Mouse (Mus musculus) C2C12 (cell line): Measurements from ENCODE around the gene Endov. TPM values are rescaled to one million over a fixed set of nuclear protein-coding genes. Genes with fewer than 3 reads are reported as not detected.

Source experiments
- H3K27me3 ChIP-seq: one replicate; pipeline ENCODE4 v1.6.1; 2011; ENCODE audit not compliant: control insufficient read depth, insufficient read depth, insufficient read length
- H3K36me3 ChIP-seq: one replicate; pipeline ENCODE4 v1.6.1; 2011; ENCODE audit not compliant: control insufficient read depth, insufficient read depth
- H3K4me3 ChIP-seq: one replicate; pipeline ENCODE4 v1.5.1; 2011; ENCODE audit warnings: mild to moderate bottlenecking, control low read depth; ENCODE audit not compliant: poor library complexity, insufficient read depth, severe bottlenecking
- H3K79me2 ChIP-seq: one replicate; pipeline ENCODE4 v1.6.1; 2011; ENCODE audit not compliant: control insufficient read depth, insufficient read depth
- H3K79me3 ChIP-seq: one replicate; pipeline ENCODE4 v1.6.1; 2011; ENCODE audit warnings: low read depth, control low read depth
- H3ac ChIP-seq: one replicate; pipeline ENCODE3; 2011; ENCODE audit warnings: low read depth; ENCODE audit not compliant: control insufficient read depth, insufficient read length
- CEBPB ChIP-seq: IDR thresholded peaks from one replicate; pipeline ENCODE4 v1.6.1; 2011; ENCODE audit warnings: low read depth, mild to moderate bottlenecking, control low read depth, moderate library complexity
- CTCF ChIP-seq: IDR thresholded peaks from one replicate; pipeline ENCODE4 v1.5.1; 2011; ENCODE audit not compliant: control insufficient read depth, insufficient read depth, insufficient read length
- FOSL1 ChIP-seq: IDR thresholded peaks from one replicate; pipeline ENCODE4 v1.8.0; 2011; ENCODE audit warnings: mild to moderate bottlenecking, low read length; ENCODE audit not compliant: poor library complexity, insufficient read depth, severe bottlenecking
- MAX ChIP-seq: IDR thresholded peaks from one replicate; pipeline ENCODE4 v1.6.1; 2011; ENCODE audit warnings: mild to moderate bottlenecking, control low read depth
- MYOD1 ChIP-seq: IDR thresholded peaks from one replicate; pipeline ENCODE4 v1.6.1; 2011; ENCODE audit warnings: low read depth; ENCODE audit not compliant: control insufficient read depth, insufficient read length
- MYOG ChIP-seq: IDR thresholded peaks from one replicate; pipeline ENCODE4 v1.6.1; 2011; ENCODE audit not compliant: control insufficient read depth, insufficient read length; ENCODE audit errors: extremely low read depth
- USF1 ChIP-seq: IDR thresholded peaks from one replicate; pipeline ENCODE4 v1.6.1; 2011; ENCODE audit warnings: low read depth, mild to moderate bottlenecking, control low read depth, moderate library complexity
- polyA plus RNA-seq: library from polyadenylated mRNA; unstranded; fragments of >200 nt; fragmentation: generic; extraction: Trizol; gene quantifications from one replicate; pipeline ENCODE4 v1.2.1, GENCODE M21; 2012; ENCODE audit warnings: missing spikeins

The Endov gene
- polyA plus RNA-seq, 1 experiment = 18.4 TPM

DNA sequence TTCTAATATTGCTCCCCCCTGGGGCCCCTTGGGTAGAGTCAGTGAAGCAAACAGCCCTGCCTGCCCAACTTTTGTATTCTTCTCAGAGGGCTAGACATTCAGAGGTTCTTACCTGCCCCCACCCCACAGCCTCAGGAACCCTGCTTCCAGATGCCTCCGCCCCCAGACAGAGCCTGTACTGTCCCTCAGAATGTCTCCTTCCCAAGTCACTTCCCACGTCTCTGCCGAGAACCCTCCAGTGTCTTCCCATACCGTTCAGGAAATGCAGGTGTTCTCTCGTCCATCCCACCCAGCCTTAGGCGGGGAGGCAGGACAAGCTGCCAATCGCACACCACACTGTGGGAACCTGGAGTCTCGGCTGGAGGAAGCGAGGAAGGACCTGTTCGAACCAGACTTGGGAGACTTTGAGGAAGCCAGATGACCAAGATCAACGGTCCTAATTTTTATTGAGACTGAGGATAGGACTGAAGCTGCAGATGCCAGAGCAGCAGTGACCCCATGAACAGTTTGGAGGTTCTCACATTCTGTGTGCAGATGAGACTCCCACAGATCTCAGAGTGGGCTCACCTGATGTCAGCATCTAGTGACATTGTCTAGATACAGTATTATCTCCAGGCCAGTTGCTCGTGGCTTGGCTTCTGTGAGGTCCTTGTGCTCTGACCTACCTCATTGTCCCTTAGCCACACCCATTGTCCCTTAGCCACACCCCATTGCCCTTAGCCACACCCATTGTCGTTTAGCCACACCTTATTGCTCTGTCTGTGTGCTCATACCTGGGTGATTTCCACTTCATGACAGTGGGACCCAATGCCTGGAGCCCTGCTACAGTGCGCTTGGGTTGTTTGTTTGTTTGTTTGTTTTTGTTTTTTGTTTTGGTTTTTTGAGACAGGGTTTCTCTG, 35.2 kb downstream of the Endov start:
- Histone ChIP-seq H3K36me3 (no peaks in the 10 kb centered on the region), H3ac (no peak overlapping the region), H3K79me2 (no peaks in the 10 kb centered on the region), H3K79me3 (no peaks in the 10 kb centered on the region), H3K4me3 (no peak overlapping the region), H3K27me3 (peaks cover 5% of the 10 kb centered on the region)
- TF ChIP-seq FOSL1 (no peak), CEBPB (no peak), MYOD1 (no peak), MAX (no peak), MYOG (no peak), USF1 (no peak), CTCF (no peak)

DNA sequence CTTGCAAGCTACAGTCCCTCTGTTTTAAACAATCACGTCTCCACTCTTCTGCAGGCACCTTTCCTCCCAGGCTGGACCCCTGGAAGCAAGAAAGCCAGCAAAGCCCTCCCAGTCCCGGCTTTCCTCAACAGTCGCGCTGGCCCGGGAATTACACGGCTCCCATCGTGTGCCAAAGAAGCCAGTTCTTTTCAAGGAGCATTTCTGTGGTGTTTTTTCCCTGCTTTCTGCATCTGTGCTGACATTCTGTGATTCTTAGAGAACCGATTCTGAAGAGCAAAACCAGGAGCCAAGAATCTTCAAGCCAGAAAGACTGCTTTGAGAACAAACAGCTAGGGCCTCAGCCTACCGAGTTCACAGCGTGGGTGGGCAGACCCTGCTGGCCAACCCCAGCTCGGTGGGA, 37.8 kb downstream of the Endov start:
- TF ChIP-seq CTCF (no peak), MYOD1 (no peak), CEBPB (no peak), FOSL1 (no peak), MYOG (no peak), USF1 (no peak), MAX (no peak)
- H3K79me3 ChIP-seq = no peaks in the 10 kb centered on the region
- H3K4me3 ChIP-seq = no peak overlapping the region
- no peaks in the 10 kb centered on the region for H3K36me3 ChIP-seq
- peaks cover 5% of the 10 kb centered on the region for H3K27me3 ChIP-seq
- H3K79me2 ChIP-seq = no peaks in the 10 kb centered on the region
- H3ac ChIP-seq = no peak overlapping the region

DNA sequence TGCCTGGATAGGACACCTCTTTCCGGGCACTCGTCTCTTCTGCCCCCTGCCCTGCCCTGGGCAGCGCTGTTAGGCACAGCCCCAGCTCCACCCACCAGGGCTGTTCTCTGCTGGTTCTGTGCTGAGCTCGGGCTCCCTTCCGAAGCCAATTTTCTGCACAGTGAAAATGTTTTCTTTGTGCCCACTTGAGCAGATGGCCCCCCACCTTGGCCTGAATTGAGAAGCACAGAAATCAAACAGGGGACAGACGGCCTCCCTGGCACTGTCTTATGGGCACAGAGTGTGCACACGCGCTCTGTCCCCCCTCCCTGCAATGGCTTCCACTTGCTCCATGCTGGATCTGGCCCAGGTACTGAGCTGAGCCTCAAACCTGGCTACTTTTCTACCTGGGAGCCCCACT, 41.3 kb downstream of the Endov start:
- Histone ChIP-seq H3K27me3 (peaks cover 8% of the 10 kb centered on the region), H3K36me3 (no peaks in the 10 kb centered on the region), H3K79me2 (no peaks in the 10 kb centered on the region), H3K79me3 (no peaks in the 10 kb centered on the region), H3ac (no peak overlapping the region), H3K4me3 (no peak overlapping the region)
- TF ChIP-seq USF1 (no peak), MAX (no peak), FOSL1 (no peak), MYOG (no peak), CTCF (no peak), CEBPB (no peak), MYOD1 (no peak)

DNA sequence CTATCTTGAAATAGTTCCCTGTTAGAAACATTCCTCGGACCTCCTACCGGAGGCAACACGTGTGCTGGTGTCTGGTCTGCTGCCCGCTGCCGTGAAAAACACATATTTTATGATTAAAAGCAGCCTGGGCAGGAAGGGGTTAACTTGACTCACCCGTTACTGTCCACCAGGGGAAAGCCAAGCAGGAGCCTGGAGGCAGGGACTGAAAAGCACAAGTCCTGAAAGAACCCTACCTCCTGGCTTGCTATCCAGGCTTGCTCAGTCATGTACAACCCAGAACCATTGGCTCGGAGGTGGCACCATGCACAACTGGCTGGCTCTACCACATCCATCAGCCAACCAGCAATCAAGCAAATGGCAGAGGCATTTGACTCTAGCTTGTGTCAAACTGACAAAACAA, 42.6 kb downstream of the Endov start:
- Histone ChIP-seq H3K79me3 (no peaks in the 10 kb centered on the region), H3ac (no peak overlapping the region), H3K4me3 (no peak overlapping the region), H3K27me3 (peaks cover 8% of the 10 kb centered on the region), H3K79me2 (no peaks in the 10 kb centered on the region), H3K36me3 (no peaks in the 10 kb centered on the region)
- TF ChIP-seq CTCF = no peak
- TF ChIP-seq MAX = no peak
- no peak for TF ChIP-seq FOSL1
- TF ChIP-seq MYOG = no peak
- no peak for TF ChIP-seq MYOD1
- no peak for TF ChIP-seq USF1
- TF ChIP-seq CEBPB = no peak

DNA sequence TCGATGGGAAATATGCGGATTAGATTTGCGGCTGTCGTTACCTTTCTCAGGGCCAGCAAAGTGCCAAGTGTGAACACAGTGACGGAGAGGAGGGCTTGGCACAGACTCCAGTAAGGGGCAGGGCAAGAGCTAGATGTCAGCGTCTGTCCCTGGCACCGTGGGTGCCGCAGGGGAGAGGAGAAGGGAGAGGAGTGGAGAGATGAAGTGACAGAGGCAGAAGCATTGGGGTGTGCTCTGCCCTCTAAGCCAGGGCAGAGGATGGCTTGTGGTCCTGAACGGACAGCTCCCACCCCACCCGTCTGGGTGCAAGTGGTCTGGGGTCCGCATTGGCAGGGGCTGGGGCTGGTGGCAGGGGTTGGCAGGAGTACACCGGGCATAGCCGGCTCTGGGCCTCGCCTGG, 48.8 kb downstream of the Endov start:
- Histone ChIP-seq H3ac (no peak overlapping the region), H3K79me2 (no peaks in the 10 kb centered on the region), H3K79me3 (no peaks in the 10 kb centered on the region), H3K27me3 (no peaks in the 10 kb centered on the region), H3K36me3 (no peaks in the 10 kb centered on the region), H3K4me3 (no peak overlapping the region)
- TF ChIP-seq CTCF (no peak), MAX (no peak), MYOD1 (no peak), FOSL1 (no peak), USF1 (no peak), MYOG (no peak), CEBPB (no peak)

DNA sequence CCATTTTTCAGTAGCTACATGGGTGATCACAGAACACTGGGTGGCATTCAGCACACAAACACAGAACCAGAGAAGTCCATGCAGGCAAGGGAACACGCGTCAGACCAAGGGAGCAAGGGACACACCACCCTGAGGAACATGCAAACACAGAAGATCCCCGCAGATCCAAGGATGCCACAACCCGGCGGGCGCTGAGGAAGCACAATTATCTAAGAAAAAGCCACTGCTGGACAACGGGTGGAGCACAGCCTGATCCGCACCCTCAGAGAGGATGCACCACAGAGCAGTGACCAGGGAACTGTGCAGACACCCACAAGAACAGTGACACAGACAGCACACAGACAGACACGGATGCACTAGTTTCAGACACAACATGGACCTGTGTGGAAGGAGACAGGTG, 49.4 kb downstream of the Endov start:
- no peak overlapping the region for H3ac ChIP-seq
- no peak overlapping the region for H3K4me3 ChIP-seq
- H3K36me3 ChIP-seq = no peaks in the 10 kb centered on the region
- H3K79me3 ChIP-seq = no peaks in the 10 kb centered on the region
- peaks cover 5% of the 10 kb centered on the region for H3K79me2 ChIP-seq
- H3K27me3 ChIP-seq = no peaks in the 10 kb centered on the region
- no peak for TF ChIP-seq USF1
- no peak for TF ChIP-seq MAX
- TF ChIP-seq MYOG = no peak
- TF ChIP-seq MYOD1 = no peak
- TF ChIP-seq FOSL1 = no peak
- no peak for TF ChIP-seq CTCF
- no peak for TF ChIP-seq CEBPB
